Mouse (Mus musculus): ENCODE measurements around the gene Iqgap3.

The Iqgap3 gene

GRCm38 (mm10) chr3:88137821-88138220 is 56.0 kb downstream of the Iqgap3 start:
- in situ Hi-C loops (cut with MboI; ENCODE audit: low sequenced_read_pairs) = no loop called here

- in situ Hi-C loops (cut with MboI; ENCODE audit: low sequenced_read_pairs) = no loop called here
Measured at GRCm38 (mm10) chr3:88138336-88139242, 56.8 kb downstream of the Iqgap3 start.

- in situ Hi-C loops (cut with MboI; ENCODE audit: low sequenced_read_pairs) = no loop called here
Measured at GRCm38 (mm10) chr3:88139243-88140177, 57.7 kb downstream of the Iqgap3 start.

- in situ Hi-C loops (cut with MboI; ENCODE audit: low sequenced_read_pairs) = no loop called here
Measured at GRCm38 (mm10) chr3:88140178-88140902, 58.6 kb downstream of the Iqgap3 start.

GRCm38 (mm10) chr3:88140903-88141430 is 59.2 kb downstream of the Iqgap3 start:
- in situ Hi-C loops (cut with MboI; ENCODE audit: low sequenced_read_pairs) = no loop called here

- in situ Hi-C loops (cut with MboI; ENCODE audit: low sequenced_read_pairs) = no loop called here
Measured at GRCm38 (mm10) chr3:88141439-88141786, 59.6 kb downstream of the Iqgap3 start.

- in situ Hi-C loops (cut with MboI; ENCODE audit: low sequenced_read_pairs) = no loop called here
Measured at GRCm38 (mm10) chr3:88141787-88142523, 60.2 kb downstream of the Iqgap3 start, which contains the start of gene Mef2d. TSS of gene Mef2d (plus strand) at chr3:88142372.

GRCm38 (mm10) chr3:88142546-88142915 is 60.8 kb downstream of the Iqgap3 start:
- in situ Hi-C loops (cut with MboI; ENCODE audit: low sequenced_read_pairs) = no loop called here

GRCm38 (mm10) chr3:88142916-88143771 is 61.4 kb downstream of the Iqgap3 start:
- in situ Hi-C loops (cut with MboI; ENCODE audit: low sequenced_read_pairs) = no loop called here

GRCm38 (mm10) chr3:88143961-88144486 is 62.3 kb downstream of the Iqgap3 start:
- in situ Hi-C loops (cut with MboI; ENCODE audit: low sequenced_read_pairs) = no loop called here

GRCm38 (mm10) chr3:88144648-88145410 is 63.1 kb downstream of the Iqgap3 start:
- in situ Hi-C loops (cut with MboI; ENCODE audit: low sequenced_read_pairs) = no loop called here

- in situ Hi-C loops (cut with MboI; ENCODE audit: low sequenced_read_pairs) = no loop called here
Measured at GRCm38 (mm10) chr3:88145411-88145782, 63.6 kb downstream of the Iqgap3 start.

- in situ Hi-C loops (cut with MboI; ENCODE audit: low sequenced_read_pairs) = no loop called here
Measured at GRCm38 (mm10) chr3:88145952-88146351, 64.2 kb downstream of the Iqgap3 start.

- in situ Hi-C loops (cut with MboI; ENCODE audit: low sequenced_read_pairs) = no loop called here
Measured at GRCm38 (mm10) chr3:88146376-88147112, 64.8 kb downstream of the Iqgap3 start.

- in situ Hi-C loops (cut with MboI; ENCODE audit: low sequenced_read_pairs) = no loop called here
Measured at GRCm38 (mm10) chr3:88147444-88147843, 65.7 kb downstream of the Iqgap3 start.

- in situ Hi-C loops (cut with MboI; ENCODE audit: low sequenced_read_pairs) = no loop called here
Measured at GRCm38 (mm10) chr3:88147866-88148265, 66.1 kb downstream of the Iqgap3 start.

GRCm38 (mm10) chr3:88148354-88148753 is 66.6 kb downstream of the Iqgap3 start:
- in situ Hi-C loops (cut with MboI; ENCODE audit: low sequenced_read_pairs) = no loop called here
